Mouse (Mus musculus): ENCODE results near the gene Defb28. TPM values are rescaled to one million over a fixed set of nuclear protein-coding genes. Genes with fewer than 3 reads are reported as not detected.

Defb28 gene
- polyA plus RNA-seq (2015; fragmentation: Nextera tagmentation; extraction: Ambion mirVana): not detected in 2 replicates

- 75% methylated on average over 4 of the region's 4 CpGs for WGBS
Measured at GRCm38 (mm10) chr2:152517981-152518380, at the start of gene Defb28. TSS of gene Defb28 (plus strand) at chr2:152518255.

GRCm38 (mm10) chr2:152470973-152471372 lies 47.1 kb upstream of the Defb28 start:
- Histone ChIP-seq H3K4me1 (replicated peaks; ENCODE audit: control insufficient read depth, insufficient read depth, low read length) (no peaks in the 10 kb centered on the region), H3K27me3 (replicated peaks; ENCODE audit: control insufficient read depth, insufficient read depth, low read length) (no peaks in the 10 kb centered on the region), H3K4me3 (replicated peaks; ENCODE audit: low read length) (no peak overlapping the region), H3K36me3 (ENCODE audit: control insufficient read depth, insufficient read depth) (no peaks in the 10 kb centered on the region), H3K9ac (replicated peaks; ENCODE audit: low read depth, low read length) (no peak overlapping the region), H3K9me3 (ENCODE audit: control insufficient read depth, low read length) (no peaks in the 10 kb centered on the region), H3K4me2 (ENCODE audit: low read length) (no peak overlapping the region), H3K27ac (ENCODE audit: low read length) (no peak overlapping the region)
- WGBS: 35% methylated on average over 7 of the region's 7 CpGs
- ATAC-seq: no peak

More at GRCm38 (mm10) chr2:152517981-152518380, at the start of gene Defb28:
- no peak within 1 kb of the TSS for H3K4me3 ChIP-seq (replicated peaks; ENCODE audit: low read length)
- H3K9ac ChIP-seq (replicated peaks; ENCODE audit: low read depth, low read length): no peak within 1 kb of the TSS
- no peaks in the 10 kb centered on the region for H3K9me3 ChIP-seq (ENCODE audit: control insufficient read depth, low read length)
- H3K4me1 ChIP-seq (replicated peaks; ENCODE audit: control insufficient read depth, insufficient read depth, low read length): no peaks in the 10 kb centered on the region
- H3K4me2 ChIP-seq (ENCODE audit: low read length): no peak within 1 kb of the TSS
- no peak for ATAC-seq
- H3K36me3 ChIP-seq (ENCODE audit: control insufficient read depth, insufficient read depth): no peaks in the 10 kb centered on the region
- H3K27ac ChIP-seq (ENCODE audit: low read length): no peak within 1 kb of the TSS
- H3K27me3 ChIP-seq (replicated peaks; ENCODE audit: control insufficient read depth, insufficient read depth, low read length): no peaks in the 10 kb centered on the region

- no peaks in the 10 kb centered on the region for H3K36me3 ChIP-seq (ENCODE audit: control insufficient read depth, insufficient read depth)
- no peak overlapping the region for H3K27ac ChIP-seq (ENCODE audit: low read length)
- H3K27me3 ChIP-seq (replicated peaks; ENCODE audit: control insufficient read depth, insufficient read depth, low read length): no peaks in the 10 kb centered on the region
- WGBS: 32% methylated on average over 3 of the region's 3 CpGs
- H3K4me2 ChIP-seq (ENCODE audit: low read length): no peak overlapping the region
- H3K9me3 ChIP-seq (ENCODE audit: control insufficient read depth, low read length): no peaks in the 10 kb centered on the region
- no peak for ATAC-seq
- no peak overlapping the region for H3K9ac ChIP-seq (replicated peaks; ENCODE audit: low read depth, low read length)
- H3K4me3 ChIP-seq (replicated peaks; ENCODE audit: low read length): no peak overlapping the region
- no peaks in the 10 kb centered on the region for H3K4me1 ChIP-seq (replicated peaks; ENCODE audit: control insufficient read depth, insufficient read depth, low read length)
Measured at GRCm38 (mm10) chr2:152472434-152472833, 45.6 kb upstream of the Defb28 start.

- no peaks in the 10 kb centered on the region for H3K9me3 ChIP-seq (ENCODE audit: control insufficient read depth, low read length)
- H3K9ac ChIP-seq (replicated peaks; ENCODE audit: low read depth, low read length): no peak within 1 kb of the TSS
- ATAC-seq: no peak
- no peaks in the 10 kb centered on the region for H3K4me1 ChIP-seq (replicated peaks; ENCODE audit: control insufficient read depth, insufficient read depth, low read length)
- H3K27ac ChIP-seq (ENCODE audit: low read length): no peak within 1 kb of the TSS
- no peak within 1 kb of the TSS for H3K4me3 ChIP-seq (replicated peaks; ENCODE audit: low read length)
- H3K27me3 ChIP-seq (replicated peaks; ENCODE audit: control insufficient read depth, insufficient read depth, low read length): no peaks in the 10 kb centered on the region
- no peak within 1 kb of the TSS for H3K4me2 ChIP-seq (ENCODE audit: low read length)
- H3K36me3 ChIP-seq (ENCODE audit: control insufficient read depth, insufficient read depth): no peaks in the 10 kb centered on the region
- 55% methylated on average over 2 of the region's 2 CpGs for WGBS
Measured at GRCm38 (mm10) chr2:152476763-152477162, 41.3 kb upstream of the Defb28 start, which contains the start of gene Defb20. TSS of gene Defb20 (plus strand) at chr2:152477063.

- WGBS: 88% methylated on average over 3 of the region's 3 CpGs
- H3K27me3 ChIP-seq (replicated peaks; ENCODE audit: control insufficient read depth, insufficient read depth, low read length): no peaks in the 10 kb centered on the region
- no peaks in the 10 kb centered on the region for H3K36me3 ChIP-seq (ENCODE audit: control insufficient read depth, insufficient read depth)
- H3K9me3 ChIP-seq (ENCODE audit: control insufficient read depth, low read length): no peaks in the 10 kb centered on the region
- no peak overlapping the region for H3K4me3 ChIP-seq (replicated peaks; ENCODE audit: low read length)
- H3K27ac ChIP-seq (ENCODE audit: low read length): no peak overlapping the region
- H3K9ac ChIP-seq (replicated peaks; ENCODE audit: low read depth, low read length): no peak overlapping the region
- ATAC-seq: no peak
- H3K4me1 ChIP-seq (replicated peaks; ENCODE audit: control insufficient read depth, insufficient read depth, low read length): no peaks in the 10 kb centered on the region
- no peak overlapping the region for H3K4me2 ChIP-seq (ENCODE audit: low read length)
Measured at GRCm38 (mm10) chr2:152480881-152481280, 37.2 kb upstream of the Defb28 start.

- no peak overlapping the region for H3K4me2 ChIP-seq (ENCODE audit: low read length)
- no peaks in the 10 kb centered on the region for H3K36me3 ChIP-seq (ENCODE audit: control insufficient read depth, insufficient read depth)
- no peak for ATAC-seq
- no peaks in the 10 kb centered on the region for H3K4me1 ChIP-seq (replicated peaks; ENCODE audit: control insufficient read depth, insufficient read depth, low read length)
- H3K27me3 ChIP-seq (replicated peaks; ENCODE audit: control insufficient read depth, insufficient read depth, low read length): no peaks in the 10 kb centered on the region
- WGBS: 87% methylated on average over 7 of the region's 7 CpGs
- no peak overlapping the region for H3K4me3 ChIP-seq (replicated peaks; ENCODE audit: low read length)
- H3K9me3 ChIP-seq (ENCODE audit: control insufficient read depth, low read length): no peaks in the 10 kb centered on the region
- H3K9ac ChIP-seq (replicated peaks; ENCODE audit: low read depth, low read length): no peak overlapping the region
- H3K27ac ChIP-seq (ENCODE audit: low read length): no peak overlapping the region
Measured at GRCm38 (mm10) chr2:152481726-152482125, 36.3 kb upstream of the Defb28 start.

- 68% methylated on average over 2 of the region's 2 CpGs for WGBS
Measured at GRCm38 (mm10) chr2:152487024-152487423, 31.0 kb upstream of the Defb28 start.

GRCm38 (mm10) chr2:152490038-152490437 lies 28.0 kb upstream of the Defb28 start, which contains the start of gene Defb22:
TSS of gene Defb22 (minus strand) at chr2:152490138.
- no peaks in the 10 kb centered on the region for H3K27me3 ChIP-seq (replicated peaks; ENCODE audit: control insufficient read depth, insufficient read depth, low read length)
- H3K4me2 ChIP-seq (ENCODE audit: low read length): no peak within 1 kb of the TSS
- no peaks in the 10 kb centered on the region for H3K4me1 ChIP-seq (replicated peaks; ENCODE audit: control insufficient read depth, insufficient read depth, low read length)
- no peaks in the 10 kb centered on the region for H3K9me3 ChIP-seq (ENCODE audit: control insufficient read depth, low read length)
- no peak for ATAC-seq
- H3K9ac ChIP-seq (replicated peaks; ENCODE audit: low read depth, low read length): no peak within 1 kb of the TSS
- no peak within 1 kb of the TSS for H3K27ac ChIP-seq (ENCODE audit: low read length)
- no peaks in the 10 kb centered on the region for H3K36me3 ChIP-seq (ENCODE audit: control insufficient read depth, insufficient read depth)
- H3K4me3 ChIP-seq (replicated peaks; ENCODE audit: low read length): no peak within 1 kb of the TSS

More at GRCm38 (mm10) chr2:152487024-152487423, 31.0 kb upstream of the Defb28 start:
- Histone ChIP-seq H3K27me3 (replicated peaks; ENCODE audit: control insufficient read depth, insufficient read depth, low read length) (no peaks in the 10 kb centered on the region), H3K27ac (ENCODE audit: low read length) (no peak overlapping the region), H3K36me3 (ENCODE audit: control insufficient read depth, insufficient read depth) (no peaks in the 10 kb centered on the region), H3K4me2 (ENCODE audit: low read length) (no peak overlapping the region), H3K4me3 (replicated peaks; ENCODE audit: low read length) (no peak overlapping the region), H3K9me3 (ENCODE audit: control insufficient read depth, low read length) (no peaks in the 10 kb centered on the region), H3K9ac (replicated peaks; ENCODE audit: low read depth, low read length) (no peak overlapping the region), H3K4me1 (replicated peaks; ENCODE audit: control insufficient read depth, insufficient read depth, low read length) (no peaks in the 10 kb centered on the region)
- no peak for ATAC-seq

GRCm38 (mm10) chr2:152493151-152493550 lies 24.9 kb upstream of the Defb28 start:
- ATAC-seq: no peak
- no peaks in the 10 kb centered on the region for H3K27me3 ChIP-seq (replicated peaks; ENCODE audit: control insufficient read depth, insufficient read depth, low read length)
- H3K9me3 ChIP-seq (ENCODE audit: control insufficient read depth, low read length): no peaks in the 10 kb centered on the region
- no peak overlapping the region for H3K27ac ChIP-seq (ENCODE audit: low read length)
- H3K4me3 ChIP-seq (replicated peaks; ENCODE audit: low read length): no peak overlapping the region
- WGBS: 68% methylated on average over 6 of the region's 6 CpGs
- no peaks in the 10 kb centered on the region for H3K36me3 ChIP-seq (ENCODE audit: control insufficient read depth, insufficient read depth)
- no peak overlapping the region for H3K9ac ChIP-seq (replicated peaks; ENCODE audit: low read depth, low read length)
- no peaks in the 10 kb centered on the region for H3K4me1 ChIP-seq (replicated peaks; ENCODE audit: control insufficient read depth, insufficient read depth, low read length)
- H3K4me2 ChIP-seq (ENCODE audit: low read length): no peak overlapping the region

- ATAC-seq: no peak
- Histone ChIP-seq H3K36me3 (ENCODE audit: control insufficient read depth, insufficient read depth) (no peaks in the 10 kb centered on the region), H3K9ac (replicated peaks; ENCODE audit: low read depth, low read length) (no peak overlapping the region), H3K4me2 (ENCODE audit: low read length) (no peak overlapping the region), H3K9me3 (ENCODE audit: control insufficient read depth, low read length) (no peaks in the 10 kb centered on the region), H3K27me3 (replicated peaks; ENCODE audit: control insufficient read depth, insufficient read depth, low read length) (no peaks in the 10 kb centered on the region), H3K4me3 (replicated peaks; ENCODE audit: low read length) (no peak overlapping the region), H3K4me1 (replicated peaks; ENCODE audit: control insufficient read depth, insufficient read depth, low read length) (no peaks in the 10 kb centered on the region), H3K27ac (ENCODE audit: low read length) (no peak overlapping the region)
- WGBS: 79% methylated on average over 6 of the region's 6 CpGs
Measured at GRCm38 (mm10) chr2:152498020-152498419, 20.0 kb upstream of the Defb28 start.
